Mouse (Mus musculus) kidney, adult 10 weeks (tissue): ENCODE data around the gene Cobll1. TPM values are rescaled to one million over a fixed set of nuclear protein-coding genes. Genes with fewer than 3 reads are reported as not detected.

Source experiments
- polyA plus RNA-seq: library from polyadenylated mRNA; stranded (reverse); fragments of 350-450 nt; fragmentation: Illumina TruSeq; extraction: RNeasy Lipid Tissue Mini Kit (QIAGEN cat#74804); gene quantifications from one replicate; pipeline ENCODE4 v1.2.3, GENCODE M21; 2014; ENCODE audit warnings: low read depth, low replicate concordance

The Cobll1 gene
- polyA plus RNA-seq, result 228 TPM

DNA sequence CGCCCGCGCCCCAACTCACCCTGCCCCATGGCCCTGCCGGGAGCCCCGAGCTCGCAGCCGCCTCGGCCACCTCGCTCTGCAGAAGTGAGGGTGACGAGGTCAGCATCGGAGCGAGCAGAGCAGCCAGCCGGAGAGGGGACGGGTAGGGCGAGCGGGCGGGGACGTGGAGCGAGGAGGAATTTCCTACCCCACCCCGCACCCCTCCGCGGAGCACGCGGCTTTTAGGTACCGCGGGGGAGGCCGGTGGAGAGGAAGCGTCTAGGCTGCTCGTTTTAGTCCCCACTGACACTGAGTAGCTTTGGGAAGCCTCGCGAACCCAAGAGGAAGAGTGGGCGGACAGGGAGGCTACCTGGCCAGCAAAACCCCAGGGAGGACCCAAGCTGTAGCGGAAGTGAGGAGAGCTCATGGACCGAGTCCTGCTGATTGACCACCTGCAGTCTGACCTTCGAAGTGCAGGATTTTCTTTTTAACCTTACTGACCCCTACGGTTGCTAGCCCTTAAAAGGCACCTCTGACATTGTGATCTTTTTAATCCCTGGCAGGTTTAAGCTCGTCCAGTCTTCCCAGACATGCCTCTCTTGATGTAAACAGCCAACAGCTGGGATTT lies at the start of gene Cobll1:
Cobll1 (minus strand) TSS at position 440 of the 607 bp plus-strand sequence.

Other genes starting within 250 kb of the Cobll1 start
- 107 TPM for gene Grb14, start 214.4 kb downstream of the Cobll1 start, polyA plus RNA-seq
- gene Slc38a11, start 124.6 kb upstream of the Cobll1 start, polyA plus RNA-seq, result 4.9 TPM